Mouse (Mus musculus): ENCODE measurements around the gene Gng8.

Gng8 gene

DNA sequence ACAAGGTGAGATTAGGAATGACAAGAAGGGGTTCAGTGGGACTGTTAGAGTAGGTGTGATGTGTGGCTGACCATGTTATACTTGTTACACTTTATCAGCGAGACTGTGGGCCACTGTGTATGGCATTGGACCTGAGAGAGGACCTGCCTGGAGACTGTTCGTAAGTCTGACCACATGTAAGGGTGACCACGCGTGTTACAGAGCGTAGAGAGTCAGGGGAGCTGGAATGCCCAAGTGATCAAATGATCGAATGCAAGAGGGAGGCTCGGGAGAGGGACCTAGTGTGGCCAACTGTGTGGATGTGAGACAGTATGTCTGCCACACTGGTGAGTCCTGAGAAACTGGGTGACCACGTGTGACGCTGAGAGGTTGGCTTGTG, 755 bp downstream of the Gng8 start:
- peaks cover 34% of the 10 kb centered on the region for H3K27me3 ChIP-seq (ENCODE audit: insufficient read depth, low read length)
- peaks cover 71% of the 10 kb centered on the region for H3K4me1 ChIP-seq (replicated peaks; ENCODE audit: low read depth, low read length)
- peaks cover 7% of the 10 kb centered on the region for H3K36me3 ChIP-seq (ENCODE audit: insufficient read depth, low read length)
- H3K4me3 ChIP-seq (replicated peaks; ENCODE audit: low read length) = no peak overlapping the region
- 0 out of 2 replicates have a peak, but pooled peaks have one; percentile 0 for TF ChIP-seq CTCF (conservative IDR thresholded peaks at IDR 0.05; ENCODE audit: low read length)
- no peak for TF ChIP-seq POU5F1 (IDR thresholded peaks at IDR 0.05; ENCODE audit: borderline replicate concordance, low read length)
- no peaks in the 10 kb centered on the region for H3K9me3 ChIP-seq (ENCODE audit: low read length)

DNA sequence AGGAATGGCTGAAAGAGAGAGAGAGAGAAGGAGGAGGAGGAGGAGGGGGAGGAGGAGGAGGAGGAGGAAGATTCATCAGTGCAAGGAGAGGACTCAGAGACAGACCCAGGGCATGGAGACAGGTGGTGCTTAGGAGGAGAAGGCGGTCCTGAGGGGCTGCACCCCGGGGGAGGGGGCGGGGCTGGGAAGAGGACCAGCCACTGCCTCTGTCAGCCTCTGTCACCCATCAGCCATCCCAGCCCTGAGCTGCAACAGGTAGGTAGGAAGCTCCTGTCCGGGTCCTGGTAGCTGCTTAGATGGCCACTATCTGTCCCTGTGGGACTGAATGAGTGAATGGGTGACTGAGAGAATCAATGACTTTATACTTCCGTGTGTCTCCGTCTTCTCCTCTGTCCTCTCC, 2.0 kb downstream of the Gng8 start:
- H3K4me3 ChIP-seq (replicated peaks; ENCODE audit: low read length) = no peak overlapping the region
- no peaks in the 10 kb centered on the region for H3K36me3 ChIP-seq (ENCODE audit: insufficient read depth, low read length)
- H3K4me1 ChIP-seq (replicated peaks; ENCODE audit: low read depth, low read length) = peaks cover 58% of the 10 kb centered on the region
- H3K9me3 ChIP-seq (ENCODE audit: low read length) = no peaks in the 10 kb centered on the region
- TF ChIP-seq CTCF (conservative IDR thresholded peaks at IDR 0.05; ENCODE audit: low read length) = no peak
- no peak for TF ChIP-seq NANOG (IDR thresholded peaks at IDR 0.05; ENCODE audit: borderline replicate concordance, low read length)
- no peak for TF ChIP-seq POU5F1 (IDR thresholded peaks at IDR 0.05; ENCODE audit: borderline replicate concordance, low read length)
- H3K27me3 ChIP-seq (ENCODE audit: insufficient read depth, low read length) = peaks cover 32% of the 10 kb centered on the region

DNA sequence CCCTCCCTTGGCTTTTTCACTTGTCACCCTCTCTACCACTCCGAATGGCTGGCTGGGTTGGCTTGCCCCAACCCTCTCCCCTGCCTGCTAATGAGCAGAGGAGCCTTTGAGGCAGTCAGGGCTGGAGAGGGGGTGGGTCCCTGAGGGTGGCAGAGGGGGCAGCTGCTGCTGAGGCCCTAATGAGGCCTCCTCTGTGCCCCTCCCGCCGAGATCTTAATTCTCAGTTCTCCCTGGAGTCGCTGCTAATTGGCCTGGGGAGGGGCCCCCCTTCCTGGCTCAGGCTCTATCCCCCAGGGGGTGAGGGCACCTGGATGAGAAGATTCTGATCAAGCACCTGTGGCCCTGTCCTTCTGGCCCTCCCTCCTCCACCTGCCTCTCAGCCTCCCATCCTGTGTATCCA, 2.7 kb downstream of the Gng8 start:
- TF ChIP-seq POU5F1 (IDR thresholded peaks at IDR 0.05; ENCODE audit: borderline replicate concordance, low read length) = no peak
- no peak for TF ChIP-seq CTCF (conservative IDR thresholded peaks at IDR 0.05; ENCODE audit: low read length)
- TF ChIP-seq NANOG (IDR thresholded peaks at IDR 0.05; ENCODE audit: borderline replicate concordance, low read length) = no peak
- H3K9me3 ChIP-seq (ENCODE audit: low read length) = no peaks in the 10 kb centered on the region
- H3K4me3 ChIP-seq (replicated peaks; ENCODE audit: low read length) = peak overlapping the region; percentile 61
- peaks cover 32% of the 10 kb centered on the region for H3K27me3 ChIP-seq (ENCODE audit: insufficient read depth, low read length)
- no peaks in the 10 kb centered on the region for H3K36me3 ChIP-seq (ENCODE audit: insufficient read depth, low read length)
- peaks cover 52% of the 10 kb centered on the region for H3K4me1 ChIP-seq (replicated peaks; ENCODE audit: low read depth, low read length)

DNA sequence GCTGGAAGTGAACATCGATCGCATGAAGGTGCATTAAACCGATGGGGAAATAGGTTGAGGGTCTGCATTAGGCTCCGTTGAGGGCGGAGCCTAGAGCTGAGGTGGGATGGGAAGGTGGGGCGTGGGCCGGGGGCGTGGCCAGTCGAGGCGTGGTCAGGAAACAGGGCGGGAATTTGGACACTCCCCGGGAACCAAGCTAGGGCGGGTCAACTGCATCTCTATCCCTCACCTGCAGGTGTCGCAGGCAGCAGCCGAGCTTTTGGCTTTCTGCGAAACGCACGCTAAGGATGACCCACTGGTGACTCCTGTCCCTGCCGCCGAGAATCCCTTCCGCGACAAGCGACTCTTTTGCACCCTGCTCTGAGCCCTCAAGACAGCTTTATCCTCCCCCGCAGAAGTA, 3.4 kb downstream of the Gng8 start:
- Histone ChIP-seq H3K4me3 (replicated peaks; ENCODE audit: low read length) (peak overlapping the region; percentile 61), H3K27me3 (ENCODE audit: insufficient read depth, low read length) (peaks cover 32% of the 10 kb centered on the region), H3K9me3 (ENCODE audit: low read length) (no peaks in the 10 kb centered on the region), H3K36me3 (ENCODE audit: insufficient read depth, low read length) (no peaks in the 10 kb centered on the region), H3K4me1 (replicated peaks; ENCODE audit: low read depth, low read length) (peaks cover 53% of the 10 kb centered on the region)
- no peak for TF ChIP-seq NANOG (IDR thresholded peaks at IDR 0.05; ENCODE audit: borderline replicate concordance, low read length)
- peak; percentile 60 for TF ChIP-seq CTCF (conservative IDR thresholded peaks at IDR 0.05; ENCODE audit: low read length)
- no peak for TF ChIP-seq POU5F1 (IDR thresholded peaks at IDR 0.05; ENCODE audit: borderline replicate concordance, low read length)

DNA sequence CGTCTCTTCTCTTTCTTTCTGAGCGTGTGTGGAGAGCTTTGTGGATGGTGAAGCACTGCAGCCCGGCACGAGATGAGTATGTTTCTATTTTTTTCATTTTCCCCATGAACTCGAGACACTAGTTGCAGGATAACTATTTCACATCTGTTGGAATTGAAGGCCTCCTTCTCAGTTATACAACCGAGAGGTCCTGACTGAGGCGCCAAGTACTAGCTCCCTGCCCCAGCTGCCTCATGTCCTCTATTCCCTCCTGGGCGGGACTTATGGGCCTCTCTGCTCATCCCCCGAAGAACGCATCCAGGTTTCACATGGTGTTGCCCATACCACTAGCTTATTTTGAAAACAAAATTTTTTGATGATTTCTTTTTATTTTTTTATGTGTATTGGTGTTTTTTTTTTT, 3.9 kb downstream of the Gng8 start:
- H3K27me3 ChIP-seq (ENCODE audit: insufficient read depth, low read length) = peaks cover 32% of the 10 kb centered on the region
- H3K4me3 ChIP-seq (replicated peaks; ENCODE audit: low read length) = peak overlapping the region; percentile 39; the same call in 1 of the 2 replicates
- H3K4me1 ChIP-seq (replicated peaks; ENCODE audit: low read depth, low read length) = peaks cover 53% of the 10 kb centered on the region
- no peaks in the 10 kb centered on the region for H3K36me3 ChIP-seq (ENCODE audit: insufficient read depth, low read length)
- H3K9me3 ChIP-seq (ENCODE audit: low read length) = no peaks in the 10 kb centered on the region
- TF ChIP-seq NANOG (IDR thresholded peaks at IDR 0.05; ENCODE audit: borderline replicate concordance, low read length) = no peak
- TF ChIP-seq POU5F1 (IDR thresholded peaks at IDR 0.05; ENCODE audit: borderline replicate concordance, low read length) = no peak
- no peak for TF ChIP-seq CTCF (conservative IDR thresholded peaks at IDR 0.05; ENCODE audit: low read length)

DNA sequence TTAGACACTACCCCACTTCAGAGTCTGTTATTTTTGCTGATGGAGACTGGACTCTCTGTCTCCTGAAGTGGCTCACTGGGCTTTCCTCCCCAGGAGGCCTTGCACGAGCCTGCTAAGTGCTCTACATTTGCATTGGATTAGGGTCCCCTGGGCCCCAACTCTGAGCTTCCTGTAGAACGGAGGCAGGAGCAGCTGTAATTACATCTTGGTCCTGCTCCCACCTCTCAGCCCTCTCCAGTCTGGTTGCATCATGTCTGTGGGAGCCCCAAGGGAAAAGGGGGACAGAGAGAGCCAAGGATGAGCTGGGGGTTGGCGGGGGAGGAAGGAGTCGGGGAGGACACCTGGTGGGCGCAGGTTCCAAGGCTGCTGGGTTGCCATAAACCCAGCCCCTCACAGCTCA, 8.9 kb downstream of the Gng8 start:
- Histone ChIP-seq H3K9me3 (ENCODE audit: low read length) (no peaks in the 10 kb centered on the region), H3K36me3 (ENCODE audit: insufficient read depth, low read length) (no peaks in the 10 kb centered on the region), H3K4me3 (replicated peaks; ENCODE audit: low read length) (no peak overlapping the region), H3K27me3 (ENCODE audit: insufficient read depth, low read length) (peaks cover 11% of the 10 kb centered on the region; the same call in 1 of the 2 replicates), H3K4me1 (replicated peaks; ENCODE audit: low read depth, low read length) (peaks cover 50% of the 10 kb centered on the region)
- TF ChIP-seq CTCF (conservative IDR thresholded peaks at IDR 0.05; ENCODE audit: low read length) = no peak
- no peak for TF ChIP-seq NANOG (IDR thresholded peaks at IDR 0.05; ENCODE audit: borderline replicate concordance, low read length)
- TF ChIP-seq POU5F1 (IDR thresholded peaks at IDR 0.05; ENCODE audit: borderline replicate concordance, low read length) = no peak

DNA sequence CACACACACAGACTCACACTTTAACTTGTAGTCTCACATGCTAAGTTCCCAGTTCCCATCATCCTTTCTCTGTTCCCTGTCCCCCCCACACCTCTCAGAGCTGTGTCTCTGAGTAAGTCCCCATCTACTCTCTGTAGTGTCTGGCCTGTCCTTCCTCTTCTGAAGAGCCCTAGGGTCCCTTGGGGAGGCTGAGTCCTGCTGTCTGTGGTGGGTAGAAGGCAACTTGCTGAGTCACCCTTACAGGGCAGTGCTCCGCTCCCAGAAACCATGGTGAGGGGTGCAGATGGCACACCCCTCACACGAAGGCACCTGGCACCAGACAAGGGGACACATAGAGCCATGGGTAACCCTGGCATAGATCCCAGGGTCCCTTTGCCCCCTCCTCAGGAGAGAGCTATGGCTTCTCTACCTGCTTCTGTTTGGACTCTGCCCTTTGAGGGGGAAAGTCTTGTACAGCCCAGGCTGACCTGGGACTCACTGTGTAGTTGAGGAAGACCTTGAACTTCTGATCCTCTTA, 11.9 kb downstream of the Gng8 start:
- Histone ChIP-seq H3K27me3 (ENCODE audit: insufficient read depth, low read length) (peaks cover 30% of the 10 kb centered on the region), H3K36me3 (ENCODE audit: insufficient read depth, low read length) (no peaks in the 10 kb centered on the region), H3K9me3 (ENCODE audit: low read length) (no peaks in the 10 kb centered on the region), H3K4me3 (replicated peaks; ENCODE audit: low read length) (no peak overlapping the region), H3K4me1 (replicated peaks; ENCODE audit: low read depth, low read length) (peaks cover 76% of the 10 kb centered on the region)
- TF ChIP-seq NANOG (IDR thresholded peaks at IDR 0.05; ENCODE audit: borderline replicate concordance, low read length) (no peak), CTCF (conservative IDR thresholded peaks at IDR 0.05; ENCODE audit: low read length) (no peak), POU5F1 (IDR thresholded peaks at IDR 0.05; ENCODE audit: borderline replicate concordance, low read length) (no peak)

DNA sequence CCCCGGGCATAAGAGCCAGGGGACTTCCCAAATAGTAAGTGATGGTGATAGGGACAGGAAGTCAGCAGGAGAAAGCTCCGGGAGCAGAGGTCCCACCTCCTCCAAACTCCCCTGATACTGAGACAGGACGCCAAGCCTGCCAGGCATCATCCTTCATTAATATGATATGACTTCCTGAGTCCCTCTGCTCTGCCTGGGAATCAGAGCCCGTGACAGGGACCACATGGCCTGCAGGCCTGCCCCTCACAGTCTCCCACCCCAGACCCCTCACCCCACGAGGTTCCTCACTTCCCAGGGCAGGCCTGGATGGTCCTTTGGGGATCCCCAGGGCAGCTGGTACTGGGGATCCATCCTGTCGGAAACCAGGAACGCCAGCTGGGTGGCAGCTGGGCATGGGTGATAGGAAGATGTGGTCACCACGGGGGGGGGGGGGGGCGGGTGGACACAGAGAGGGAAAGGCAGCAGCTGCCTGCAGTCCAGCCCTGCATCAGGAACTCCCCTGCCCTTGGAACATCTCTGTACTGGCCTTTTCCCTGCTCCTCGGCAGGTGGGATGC, 12.6 kb downstream of the Gng8 start:
- H3K27me3 ChIP-seq (ENCODE audit: insufficient read depth, low read length) = peaks cover 37% of the 10 kb centered on the region

More for the DNA sequence above, 12.6 kb downstream of the Gng8 start:
- TF ChIP-seq CTCF (conservative IDR thresholded peaks at IDR 0.05; ENCODE audit: low read length) = no peak
- no peak for TF ChIP-seq POU5F1 (IDR thresholded peaks at IDR 0.05; ENCODE audit: borderline replicate concordance, low read length)
- no peak for TF ChIP-seq NANOG (IDR thresholded peaks at IDR 0.05; ENCODE audit: borderline replicate concordance, low read length)
- H3K4me3 ChIP-seq (replicated peaks; ENCODE audit: low read length) = no peak overlapping the region
- H3K36me3 ChIP-seq (ENCODE audit: insufficient read depth, low read length) = no peaks in the 10 kb centered on the region
- peaks cover 80% of the 10 kb centered on the region for H3K4me1 ChIP-seq (replicated peaks; ENCODE audit: low read depth, low read length)
- no peaks in the 10 kb centered on the region for H3K9me3 ChIP-seq (ENCODE audit: low read length)

All from E14TG2a.4 (cell line).